Mouse (Mus musculus) lung, adult 2 months (tissue): ENCODE results near the gene Cbx1.

Experiments
- CTCF ChIP-seq: fragments of 200-500 bp; IDR thresholded peaks from 2 replicates; pipeline ENCODE4 v1.5.1; 2011; ENCODE audit warnings: mild to moderate bottlenecking, low read length, control low read depth; ENCODE audit not compliant: insufficient read depth
- POLR2A ChIP-seq: fragments of 200-500 bp; IDR thresholded peaks from 2 replicates; pipeline ENCODE4 v1.6.1; 2011; ENCODE audit warnings: low read depth, mild to moderate bottlenecking, control low read depth, low read length, borderline replicate concordance; ENCODE audit errors: extremely low read depth

- no peak for TF ChIP-seq POLR2A
- no peak for TF ChIP-seq CTCF
Observed at GRCm38 (mm10) chr11:96743891-96744290, 45.0 kb upstream of the Cbx1 start.
